Mouse (Mus musculus) stomach, postnatal 0 days (tissue): ENCODE results near the gene Vcl. TPM values are rescaled to one million over a fixed set of nuclear protein-coding genes. Genes with fewer than 3 reads are reported as not detected.

ENCODE experiments used
- ATAC-seq: fragments of 200-750 bp; cut with Nextera tagmentation; 2 replicates; pipeline ENCODE4 v1.8.0; 2017; ENCODE audit not compliant: low FRiP score, low TSS enrichment
- DNase-seq: peaks from one replicate; pipeline ENCODE4 v3.0.0-alpha.2; 2016; ENCODE audit warnings: low spot score
- H3K27ac ChIP-seq: fragments of 300-500 bp; sonication (generic); replicated peaks from 2 replicates; pipeline ENCODE4 v1.5.1; 2014; ENCODE audit warnings: mild to moderate bottlenecking, control low read depth
- H3K27me3 ChIP-seq: fragments of 300-500 bp; sonication (generic); 2 replicates; pipeline ENCODE4 v1.6.1; 2014; ENCODE audit warnings: low read length; ENCODE audit not compliant: control insufficient read depth, insufficient read depth
- H3K36me3 ChIP-seq: fragments of 300-500 bp; sonication (generic); 2 replicates; pipeline ENCODE4 v1.6.1; 2014; ENCODE audit warnings: low read length, mixed read lengths; ENCODE audit not compliant: control insufficient read depth, insufficient read depth
- H3K4me1 ChIP-seq: fragments of 300-500 bp; sonication (generic); replicated peaks from 2 replicates; pipeline ENCODE4 v1.6.1; 2014; ENCODE audit warnings: antibody characterized with exemption; ENCODE audit not compliant: control insufficient read depth, insufficient read depth
- H3K4me2 ChIP-seq: fragments of 300-500 bp; sonication (generic); replicated peaks from 2 replicates; pipeline ENCODE4 v1.6.1; 2014; ENCODE audit warnings: low read depth, mild to moderate bottlenecking, control low read depth, moderate library complexity
- H3K4me3 ChIP-seq: fragments of 300-500 bp; sonication (generic); 2 replicates; pipeline ENCODE4 v1.5.1; 2014; ENCODE audit warnings: low read depth, low read length, control low read depth
- H3K9ac ChIP-seq: fragments of 300-500 bp; sonication (generic); 2 replicates; pipeline ENCODE4 v1.6.1; 2014; ENCODE audit warnings: mild to moderate bottlenecking, low read length, control low read depth, mixed read lengths
- H3K9me3 ChIP-seq: fragments of 300-500 bp; sonication (generic); 2 replicates; pipeline ENCODE4 v1.6.1; 2016; ENCODE audit warnings: low read length; ENCODE audit not compliant: control insufficient read depth
- CTCF ChIP-seq: IDR thresholded peaks from 2 replicates; pipeline ENCODE4 v1.5.1; 2016; ENCODE audit warnings: antibody characterized with exemption, low read depth, mild to moderate bottlenecking, moderate library complexity
- EP300 ChIP-seq: optimal IDR thresholded peaks from 2 replicates; pipeline ENCODE3; 2016; ENCODE audit warnings: antibody characterized with exemption
- WGBS: fragments of 180-500 bp; shearing (Covaris S2); extraction: QIAGEN DNeasy Blood & Tissue Kit; methylation state at CpG from one replicate; pipeline ENCODE4 v1.1.7; 2014; 5-methylcytosine and 5-hydroxymethylcytosine counted together
- polyA plus RNA-seq: library from polyadenylated mRNA; unstranded; fragments of >200 nt; fragmentation: Nextera tagmentation; extraction: Ambion mirVana; gene quantifications from 2 replicates; pipeline ENCODE4 v1.2.1, GENCODE M21; 2015

Vcl gene
- polyA plus RNA-seq, 1 experiment from 2014 or later = 54.5 TPM

DNA sequence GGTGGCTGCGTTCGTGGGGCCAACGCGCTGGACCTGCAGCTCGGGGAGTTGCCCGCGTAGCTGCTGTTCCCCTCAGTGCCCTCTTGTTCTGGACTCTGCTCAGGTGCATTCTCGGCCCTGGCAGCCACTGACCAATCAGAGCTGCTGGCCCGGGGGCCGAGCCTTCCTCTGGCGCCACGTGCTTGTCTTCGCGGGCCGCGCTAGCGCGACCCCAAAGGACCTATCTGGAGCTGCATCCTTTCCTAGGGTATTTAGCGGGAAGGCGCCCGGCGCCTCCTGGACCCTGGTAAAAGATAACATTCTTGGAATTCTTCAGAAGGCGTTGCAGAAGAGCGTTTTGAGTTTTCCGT is 123.6 kb downstream of the Vcl start:
- peak; percentile 80 for ATAC-seq
- 1% methylated on average over 25 of the region's 25 CpGs for WGBS
- peak overlapping the region; percentile 93 for H3K27ac ChIP-seq
- no peaks in the 10 kb centered on the region for H3K4me1 ChIP-seq
- H3K9ac ChIP-seq = peak overlapping the region; percentile 72
- peak overlapping the region; percentile 95 for H3K4me2 ChIP-seq
- peak; percentile 48 for TF ChIP-seq CTCF
- TF ChIP-seq EP300 = no peak
- no peaks in the 10 kb centered on the region for H3K36me3 ChIP-seq
- H3K4me3 ChIP-seq = peak overlapping the region; percentile 82
- DNase-seq = peak; percentile 80
- H3K27me3 ChIP-seq = no peaks in the 10 kb centered on the region
- no peaks in the 10 kb centered on the region for H3K9me3 ChIP-seq

DNA sequence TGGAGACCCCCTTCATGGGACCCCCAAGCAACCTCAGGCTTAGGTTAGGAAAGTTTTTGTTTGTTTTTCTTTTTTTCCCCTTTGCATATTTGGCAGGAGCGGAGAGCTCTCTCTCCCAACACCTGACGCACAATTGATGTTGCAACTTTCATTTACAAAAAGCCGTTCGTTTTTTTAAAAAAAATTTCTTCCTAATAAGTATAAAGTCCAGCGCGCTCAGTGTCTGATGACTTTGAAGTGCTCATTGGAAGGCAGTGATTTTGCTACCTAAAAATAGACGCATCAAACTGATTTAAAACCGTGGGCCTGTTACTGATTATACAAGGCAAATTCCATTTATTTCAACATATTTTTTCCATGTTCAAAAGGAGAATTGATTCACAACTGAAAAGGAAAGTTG is 124.0 kb downstream of the Vcl start:
- Histone ChIP-seq H3K36me3 (no peaks in the 10 kb centered on the region), H3K27ac (no peak overlapping the region), H3K4me3 (peak overlapping the region; percentile 82), H3K4me2 (peak overlapping the region; percentile 95), H3K27me3 (no peaks in the 10 kb centered on the region), H3K4me1 (no peaks in the 10 kb centered on the region), H3K9ac (peak overlapping the region; percentile 72), H3K9me3 (no peaks in the 10 kb centered on the region)
- ATAC-seq (no peak), DNase-seq (no peak)
- TF ChIP-seq CTCF (no peak), EP300 (no peak)
- WGBS = 4% methylated on average over 8 of the region's 8 CpGs

DNA sequence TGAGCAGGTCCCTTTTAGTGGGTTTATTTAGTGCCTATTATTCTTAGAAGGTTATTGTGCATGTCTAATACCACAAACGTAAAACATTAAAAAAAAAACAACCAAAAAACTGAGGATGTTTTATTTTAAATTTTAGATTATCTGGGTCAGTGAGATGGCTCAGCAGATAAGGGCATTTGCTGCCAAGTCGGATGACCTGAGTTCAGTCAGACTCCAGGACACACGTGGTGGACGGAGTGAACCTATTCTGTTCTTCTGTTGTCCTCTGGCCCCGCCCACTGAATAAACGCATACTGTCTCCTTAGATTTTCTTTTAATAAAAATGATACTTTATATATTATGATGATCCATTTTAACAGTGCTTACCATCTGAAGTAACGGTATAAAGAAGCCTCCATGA is 124.4 kb downstream of the Vcl start:
- Histone ChIP-seq H3K4me3 (no peak overlapping the region; the same call in 1 of the 2 replicates), H3K4me1 (no peaks in the 10 kb centered on the region), H3K27me3 (no peaks in the 10 kb centered on the region), H3K27ac (no peak overlapping the region), H3K36me3 (no peaks in the 10 kb centered on the region), H3K9ac (no peak overlapping the region), H3K4me2 (no peak overlapping the region), H3K9me3 (no peaks in the 10 kb centered on the region)
- no peak for TF ChIP-seq EP300
- no peak for TF ChIP-seq CTCF
- no peak for ATAC-seq
- 52% methylated on average over 7 of the region's 7 CpGs for WGBS
- DNase-seq = no peak

DNA sequence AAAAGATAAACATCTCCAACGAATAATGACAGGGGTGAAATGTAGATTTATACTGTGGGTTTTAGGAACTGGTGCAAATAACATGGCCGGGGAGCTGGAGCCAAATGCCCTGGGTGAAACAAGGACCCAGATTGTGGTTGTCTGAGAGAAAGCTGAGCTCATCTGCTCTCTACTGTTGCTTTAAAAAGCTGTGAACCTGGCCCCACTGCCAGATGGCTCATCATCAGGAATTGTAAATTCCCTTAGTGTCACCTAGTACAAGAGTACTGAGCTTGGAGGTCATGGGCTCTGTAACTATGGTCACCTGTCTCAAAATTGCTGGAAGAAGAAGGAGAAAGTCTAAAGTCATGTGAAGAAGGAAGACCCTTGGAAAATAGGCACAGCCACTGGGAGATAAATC is 129.8 kb downstream of the Vcl start:
- ATAC-seq (no peak), DNase-seq (no peak)
- no peak for TF ChIP-seq EP300
- no peak for TF ChIP-seq CTCF

DNA sequence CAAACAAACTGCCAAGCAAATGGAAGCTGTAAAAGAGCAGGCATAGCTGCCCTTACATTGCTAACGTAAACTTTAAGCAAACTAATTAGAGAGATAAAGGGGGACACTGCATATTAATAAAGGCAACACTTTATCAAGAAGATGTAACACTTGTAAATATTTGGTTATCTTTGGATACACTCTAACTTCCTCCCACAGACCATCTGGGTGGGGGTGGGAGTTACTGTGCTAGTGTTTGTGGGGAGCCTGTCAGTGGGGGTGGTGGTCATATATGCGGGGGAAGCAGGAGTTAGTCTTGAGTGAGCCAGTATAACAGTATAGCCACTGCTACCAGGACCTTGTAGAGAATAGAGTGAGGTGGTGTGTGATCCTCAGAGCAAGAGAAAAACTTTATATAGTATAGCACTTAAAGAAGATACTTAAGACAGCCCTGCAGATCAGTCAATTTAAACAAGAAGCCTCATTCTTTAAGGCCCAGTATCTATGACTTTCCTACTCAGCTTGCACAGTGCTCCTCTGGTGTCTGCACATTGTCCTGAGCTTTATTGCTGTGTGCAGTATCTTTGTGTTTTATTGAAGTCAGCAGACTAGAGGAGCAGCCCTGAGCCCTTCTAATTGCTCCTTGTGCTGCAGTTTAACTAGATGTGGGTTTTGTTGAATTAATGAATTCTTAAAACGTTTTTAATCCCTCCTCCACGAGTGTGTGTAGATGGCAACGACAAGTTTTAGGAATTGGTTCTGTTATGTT is 133.7 kb downstream of the Vcl start:
- Histone ChIP-seq H3K27me3 (no peaks in the 10 kb centered on the region), H3K9me3 (no peaks in the 10 kb centered on the region), H3K27ac (no peak overlapping the region), H3K4me3 (no peak overlapping the region), H3K4me2 (no peak overlapping the region), H3K9ac (no peak overlapping the region), H3K4me1 (peaks cover 2% of the 10 kb centered on the region; the same call in 1 of the 2 replicates), H3K36me3 (no peaks in the 10 kb centered on the region)
- TF ChIP-seq EP300 (no peak), CTCF (no peak)
- ATAC-seq (no peak), DNase-seq (no peak)
- 59% methylated on average over 5 of the region's 5 CpGs for WGBS

More for the DNA sequence above, 129.8 kb downstream of the Vcl start:
- Histone ChIP-seq H3K36me3 (no peaks in the 10 kb centered on the region), H3K9me3 (no peaks in the 10 kb centered on the region), H3K4me1 (no peaks in the 10 kb centered on the region), H3K4me2 (no peak overlapping the region), H3K4me3 (no peak overlapping the region), H3K27ac (no peak overlapping the region), H3K27me3 (no peaks in the 10 kb centered on the region), H3K9ac (no peak overlapping the region)
- WGBS = 73% methylated on average over 2 of the region's 2 CpGs

GRCm38 (mm10) chr14:21064321-21064720 is 135.1 kb downstream of the Vcl start:
- Histone ChIP-seq H3K27ac (no peak overlapping the region), H3K27me3 (no peaks in the 10 kb centered on the region), H3K4me2 (no peak overlapping the region), H3K9ac (no peak overlapping the region), H3K4me3 (no peak overlapping the region), H3K9me3 (no peaks in the 10 kb centered on the region), H3K4me1 (peaks cover 2% of the 10 kb centered on the region; the same call in 1 of the 2 replicates), H3K36me3 (no peaks in the 10 kb centered on the region)
- no peak for ATAC-seq
- TF ChIP-seq CTCF (no peak), EP300 (no peak)
- WGBS = 12% methylated on average over 1 of the region's 1 CpGs
- no peak for DNase-seq
